Mouse (Mus musculus) CD4-positive naive resting alpha-beta T cell, adult 76 days (primary cell): Measurements from ENCODE around the gene Asnsd1. TPM values are rescaled to one million over a fixed set of nuclear protein-coding genes. Genes with fewer than 3 reads are reported as not detected.

Experiments used
- total RNA-seq: library from RNA; stranded (reverse); gene quantifications from one replicate; pipeline ENCODE4 v1.2.4, GENCODE M21; 2023

The Asnsd1 gene
- 34.6 TPM for total RNA-seq

GRCm38 (mm10) chr1:53352327-53353261, at the start of gene Asnsd1, which contains the start of the genes Asdurf and Gm28551:
Gene Asnsd1 (minus strand): TSS chr1:53352752.
Gene Asdurf (minus strand): TSS chr1:53352619.
Gene Gm28551 (minus strand): TSS chr1:53352667.

GRCm38 (mm10) chr1:53312989-53313967, 39.3 kb downstream of the Asnsd1 start, which contains the start of gene Osgepl1:
Gene Osgepl1 (plus strand): TSS chr1:53313624.

GRCm38 (mm10) chr1:53296581-53297383, 55.8 kb downstream of the Asnsd1 start, which contains the start of the genes Pms1, Ormdl1 and Gm28778:
Gene Pms1 (minus strand): TSS chr1:53297018.
Gene Ormdl1 (plus strand): TSS chr1:53297095.
Gene Gm28778 (plus strand): TSS chr1:53297111.

Other genes with a start within 250 kb of the Asnsd1 start
- gene 1700019A02Rik, start 165.1 kb downstream of the Asnsd1 start, total RNA-seq: not detected
- gene Pms1, start 55.7 kb downstream of the Asnsd1 start, total RNA-seq: 14.9 TPM
- gene Ormdl1, start 55.7 kb downstream of the Asnsd1 start, total RNA-seq: 17.7 TPM
- not detected for gene Gm28778, start 55.6 kb downstream of the Asnsd1 start, total RNA-seq
- 5.9 TPM for gene Osgepl1, start 39.1 kb downstream of the Asnsd1 start, total RNA-seq
- not detected for gene Asdurf, start 133 bp downstream of the Asnsd1 start, total RNA-seq
- not detected for gene Gm28551, start 85 bp downstream of the Asnsd1 start, total RNA-seq